Mouse (Mus musculus) liver, postnatal 0 days (tissue): ENCODE results near the gene Ralgps1.

Experiments
- CTCF ChIP-seq: sonication (generic); IDR thresholded peaks from 2 replicates; pipeline ENCODE4 v1.5.1; 2016; ENCODE audit warnings: antibody characterized with exemption, low read depth
- EP300 ChIP-seq: IDR thresholded peaks from 2 replicates; pipeline ENCODE4 v1.6.1; 2016; ENCODE audit warnings: antibody characterized with exemption, low read depth, mild to moderate bottlenecking

DNA sequence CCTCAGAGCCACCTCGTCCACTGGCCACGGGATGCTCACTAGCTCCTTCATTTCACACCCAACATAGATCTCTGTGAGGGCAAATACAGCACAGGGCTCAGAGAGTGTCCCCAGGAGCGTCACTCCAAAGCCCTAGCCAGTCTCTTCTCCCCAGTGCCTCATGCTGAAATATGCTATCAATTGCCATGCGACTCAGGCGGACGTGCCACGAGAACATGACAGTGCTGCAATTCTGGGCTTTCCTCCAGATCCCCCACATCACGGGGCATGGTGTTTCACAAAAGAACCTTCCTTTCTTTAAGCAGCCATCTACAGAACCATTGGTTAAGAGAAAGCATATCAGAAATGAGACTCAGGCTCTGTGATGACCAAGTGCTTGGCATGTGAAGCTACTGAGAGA is 110.5 kb downstream of the Ralgps1 start:
- TF ChIP-seq CTCF (no peak), EP300 (no peak)
